Mouse (Mus musculus): ENCODE measurements at regions not wholly inside any gene's neighbourhood (a gene's known extent, or its start where the extent isn't known, plus 50 kb on each side); places are given as distances from the start of the nearest gene placed in this dataset.

DNA sequence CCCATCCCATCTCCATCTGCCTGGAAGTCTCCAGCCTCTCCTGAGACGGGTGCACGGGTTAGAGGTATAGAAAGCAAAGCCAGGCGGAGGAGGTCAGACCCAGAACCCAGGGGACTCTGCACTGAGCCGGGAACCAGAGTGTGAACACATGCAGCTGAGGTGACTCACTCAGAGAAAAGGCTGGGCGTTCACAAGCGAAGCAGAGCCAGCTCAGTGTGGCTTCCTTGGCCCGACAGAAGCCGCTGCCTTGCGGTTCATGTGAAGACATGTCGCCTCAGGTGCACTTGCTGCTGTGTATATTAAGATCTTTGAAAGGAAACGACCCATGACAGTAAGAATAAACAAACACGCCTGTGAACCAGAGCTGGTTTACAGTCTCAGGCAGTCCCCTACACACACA is 163.6 kb downstream of the Bmp7 start:
- Histone ChIP-seq H3K4me1 (replicated peaks; ENCODE audit: control insufficient read depth, insufficient read depth, low read length) (no peaks in the 10 kb centered on the region), H3K9ac (replicated peaks; ENCODE audit: low read depth, low read length) (no peak overlapping the region), H3K36me3 (ENCODE audit: control insufficient read depth, insufficient read depth) (no peaks in the 10 kb centered on the region), H3K27ac (ENCODE audit: low read length) (no peak overlapping the region), H3K27me3 (replicated peaks; ENCODE audit: control insufficient read depth, insufficient read depth, low read length) (no peaks in the 10 kb centered on the region), H3K9me3 (ENCODE audit: control insufficient read depth, low read length) (peaks cover 3% of the 10 kb centered on the region; the same call in 1 of the 2 replicates), H3K4me2 (ENCODE audit: low read length) (no peak overlapping the region), H3K4me3 (replicated peaks; ENCODE audit: low read length) (no peak overlapping the region)
- WGBS = 81% methylated on average over 12 of the region's 12 CpGs
- no peak for ATAC-seq

DNA sequence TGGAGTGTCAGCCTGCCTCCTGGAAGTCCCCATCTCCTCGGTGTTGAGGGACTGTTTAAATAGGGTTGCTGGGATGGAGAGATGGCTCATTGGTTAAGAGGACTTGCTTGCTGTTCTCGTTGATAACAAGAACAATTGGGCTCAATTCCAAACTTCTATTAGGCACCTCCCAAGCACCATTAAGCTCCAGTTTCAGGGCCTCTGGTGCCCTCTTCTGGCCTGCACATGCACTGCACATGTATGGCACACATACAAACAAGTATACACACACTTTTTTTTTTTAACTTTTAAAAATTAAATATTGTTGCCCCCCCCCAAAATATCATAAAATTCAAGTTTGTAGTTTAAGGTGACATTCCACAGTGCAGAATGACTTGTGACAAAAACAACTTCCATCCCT is 162.3 kb downstream of the Bmp7 start:
- H3K4me1 ChIP-seq (replicated peaks; ENCODE audit: control insufficient read depth, insufficient read depth, low read length) = no peaks in the 10 kb centered on the region
- ATAC-seq = no peak
- WGBS = 58% methylated on average over 2 of the region's 2 CpGs
- H3K9ac ChIP-seq (replicated peaks; ENCODE audit: low read depth, low read length) = no peak overlapping the region
- H3K36me3 ChIP-seq (ENCODE audit: control insufficient read depth, insufficient read depth) = no peaks in the 10 kb centered on the region
- no peak overlapping the region for H3K4me3 ChIP-seq (replicated peaks; ENCODE audit: low read length)
- H3K9me3 ChIP-seq (ENCODE audit: control insufficient read depth, low read length) = peaks cover 3% of the 10 kb centered on the region; the same call in 1 of the 2 replicates
- no peak overlapping the region for H3K27ac ChIP-seq (ENCODE audit: low read length)
- no peaks in the 10 kb centered on the region for H3K27me3 ChIP-seq (replicated peaks; ENCODE audit: control insufficient read depth, insufficient read depth, low read length)
- no peak overlapping the region for H3K4me2 ChIP-seq (ENCODE audit: low read length)

DNA sequence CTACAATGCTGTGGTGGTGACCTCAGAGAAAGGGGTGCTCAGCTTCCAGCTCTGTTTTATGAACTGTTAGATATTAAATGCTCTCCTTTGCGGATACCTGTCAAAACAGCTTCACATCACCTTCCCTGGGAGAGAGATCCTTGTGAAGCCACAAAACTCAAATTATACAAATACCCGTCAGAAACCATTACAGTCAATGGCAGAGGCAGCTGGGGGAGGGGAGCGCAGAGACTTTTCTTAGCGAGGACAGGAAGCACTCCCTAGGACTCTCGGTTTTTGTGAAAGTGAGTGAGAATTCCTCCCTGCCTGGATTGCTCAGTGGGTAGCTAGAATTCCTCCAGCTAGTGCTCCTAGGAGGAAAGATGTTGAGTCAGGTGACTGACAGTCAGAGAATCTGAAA is 161.0 kb downstream of the Bmp7 start:
- Histone ChIP-seq H3K4me2 (ENCODE audit: low read length) (no peak overlapping the region), H3K4me3 (replicated peaks; ENCODE audit: low read length) (no peak overlapping the region), H3K9ac (replicated peaks; ENCODE audit: low read depth, low read length) (no peak overlapping the region), H3K36me3 (ENCODE audit: control insufficient read depth, insufficient read depth) (no peaks in the 10 kb centered on the region), H3K27ac (ENCODE audit: low read length) (no peak overlapping the region), H3K9me3 (ENCODE audit: control insufficient read depth, low read length) (peaks cover 3% of the 10 kb centered on the region; the same call in 1 of the 2 replicates), H3K27me3 (replicated peaks; ENCODE audit: control insufficient read depth, insufficient read depth, low read length) (no peaks in the 10 kb centered on the region), H3K4me1 (replicated peaks; ENCODE audit: control insufficient read depth, insufficient read depth, low read length) (no peaks in the 10 kb centered on the region)
- no peak for ATAC-seq
- 34% methylated on average over 5 of the region's 5 CpGs for WGBS

DNA sequence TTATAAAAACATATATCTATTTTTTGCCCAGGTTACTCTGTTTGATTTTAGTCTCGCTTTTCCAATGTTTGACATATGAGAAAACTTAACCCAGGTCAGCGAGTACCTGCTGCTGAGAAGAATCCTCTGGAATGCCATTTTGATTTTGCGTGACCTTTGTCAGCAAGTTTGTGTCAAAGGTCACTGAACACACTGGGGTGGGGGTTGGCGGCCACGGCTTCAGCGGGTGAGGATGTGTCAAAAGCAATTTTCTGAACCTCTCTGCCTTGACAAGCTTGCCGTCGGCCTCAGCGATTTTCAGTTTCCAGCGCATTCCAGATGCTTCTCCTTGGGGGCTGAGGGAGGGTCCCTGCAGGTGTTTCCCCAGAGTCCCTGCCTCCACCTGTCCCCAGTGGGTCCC is 157.4 kb downstream of the Bmp7 start:
- no peaks in the 10 kb centered on the region for H3K36me3 ChIP-seq (ENCODE audit: control insufficient read depth, insufficient read depth)
- H3K4me3 ChIP-seq (replicated peaks; ENCODE audit: low read length) = no peak overlapping the region
- no peak for ATAC-seq
- no peak overlapping the region for H3K4me2 ChIP-seq (ENCODE audit: low read length)
- peaks cover 1% of the 10 kb centered on the region; the same call in 1 of the 2 replicates for H3K9me3 ChIP-seq (ENCODE audit: control insufficient read depth, low read length)
- no peak overlapping the region for H3K27ac ChIP-seq (ENCODE audit: low read length)
- H3K9ac ChIP-seq (replicated peaks; ENCODE audit: low read depth, low read length) = no peak overlapping the region
- peaks cover 10% of the 10 kb centered on the region for H3K27me3 ChIP-seq (replicated peaks; ENCODE audit: control insufficient read depth, insufficient read depth, low read length)
- WGBS = 86% methylated on average over 10 of the region's 10 CpGs
- peaks cover 4% of the 10 kb centered on the region; the same call in 1 of the 2 replicates for H3K4me1 ChIP-seq (replicated peaks; ENCODE audit: control insufficient read depth, insufficient read depth, low read length)

DNA sequence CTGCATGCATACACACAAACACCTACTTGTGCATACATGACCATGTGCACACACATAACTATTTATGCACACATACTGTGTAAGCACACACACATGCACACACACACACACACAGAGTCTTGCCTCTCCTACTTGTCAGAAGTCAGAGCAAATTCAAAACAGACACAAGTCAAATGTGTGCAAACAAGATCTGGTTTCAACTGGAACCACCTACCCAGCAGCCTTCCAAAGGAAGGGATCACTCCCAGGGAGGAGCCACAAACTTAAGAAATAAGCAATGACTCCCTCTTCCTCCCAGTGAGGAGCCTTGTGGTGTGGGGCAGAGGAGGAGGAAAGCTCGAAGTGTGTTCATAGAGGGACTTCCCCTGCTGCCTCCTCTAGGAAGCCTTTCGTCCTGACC is 153.8 kb downstream of the Bmp7 start:
- peaks cover 15% of the 10 kb centered on the region for H3K27me3 ChIP-seq (replicated peaks; ENCODE audit: control insufficient read depth, insufficient read depth, low read length)
- no peaks in the 10 kb centered on the region for H3K36me3 ChIP-seq (ENCODE audit: control insufficient read depth, insufficient read depth)
- 53% methylated on average over 2 of the region's 2 CpGs for WGBS
- peaks cover 17% of the 10 kb centered on the region for H3K4me1 ChIP-seq (replicated peaks; ENCODE audit: control insufficient read depth, insufficient read depth, low read length)
- H3K9me3 ChIP-seq (ENCODE audit: control insufficient read depth, low read length) = no peaks in the 10 kb centered on the region; the same call in 1 of the 2 replicates
- no peak overlapping the region for H3K27ac ChIP-seq (ENCODE audit: low read length)
- H3K4me3 ChIP-seq (replicated peaks; ENCODE audit: low read length) = no peak overlapping the region
- H3K9ac ChIP-seq (replicated peaks; ENCODE audit: low read depth, low read length) = no peak overlapping the region
- no peak overlapping the region for H3K4me2 ChIP-seq (ENCODE audit: low read length)
- no peak for ATAC-seq

DNA sequence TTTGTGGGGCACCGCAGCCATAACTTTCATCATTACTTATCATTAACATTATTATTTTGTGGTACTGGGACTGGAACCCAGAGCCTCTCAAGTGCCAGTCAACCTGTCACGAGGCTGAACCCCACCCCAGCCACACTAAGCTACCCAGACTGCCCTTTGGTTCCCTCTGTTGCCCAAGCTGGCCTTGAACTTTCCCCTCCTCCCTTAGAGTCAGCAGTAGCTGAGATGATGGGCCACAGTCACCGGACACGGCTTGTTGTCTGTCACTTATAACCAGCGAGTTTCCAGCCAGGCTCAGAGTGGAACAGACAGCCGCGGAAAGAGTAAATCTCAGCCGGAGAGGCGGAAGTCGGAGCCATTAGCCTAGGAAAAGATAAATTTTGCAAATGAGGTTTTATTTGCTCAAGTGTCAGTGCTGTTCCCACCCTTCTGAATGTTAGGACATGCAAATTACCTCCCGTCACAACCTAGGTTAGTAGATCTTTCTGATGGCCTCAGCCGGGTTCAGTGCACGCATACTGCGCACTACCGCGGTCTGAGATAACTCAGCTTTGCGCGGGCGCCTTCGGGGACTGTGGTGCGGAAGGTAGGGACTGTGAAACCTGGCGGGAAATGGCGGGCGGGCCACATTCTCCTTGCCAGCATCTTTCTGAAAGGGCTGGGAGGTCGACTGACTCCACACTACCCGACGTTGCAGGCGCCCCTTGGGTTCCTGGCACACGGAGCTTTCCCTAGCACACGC is 152.7 kb downstream of the Bmp7 start:
- Histone ChIP-seq H3K9ac (replicated peaks; ENCODE audit: low read depth, low read length) (no peak overlapping the region; the same call in 1 of the 2 replicates), H3K27ac (ENCODE audit: low read length) (no peak overlapping the region), H3K4me3 (replicated peaks; ENCODE audit: low read length) (peak overlapping the region; percentile 20), H3K36me3 (ENCODE audit: control insufficient read depth, insufficient read depth) (no peaks in the 10 kb centered on the region), H3K9me3 (ENCODE audit: control insufficient read depth, low read length) (no peaks in the 10 kb centered on the region; the same call in 1 of the 2 replicates), H3K4me2 (ENCODE audit: low read length) (peak overlapping the region; percentile 34), H3K4me1 (replicated peaks; ENCODE audit: control insufficient read depth, insufficient read depth, low read length) (peaks cover 17% of the 10 kb centered on the region), H3K27me3 (replicated peaks; ENCODE audit: control insufficient read depth, insufficient read depth, low read length) (peaks cover 15% of the 10 kb centered on the region)
- ATAC-seq = no peak
- 34% methylated on average over 30 of the region's 30 CpGs for WGBS

DNA sequence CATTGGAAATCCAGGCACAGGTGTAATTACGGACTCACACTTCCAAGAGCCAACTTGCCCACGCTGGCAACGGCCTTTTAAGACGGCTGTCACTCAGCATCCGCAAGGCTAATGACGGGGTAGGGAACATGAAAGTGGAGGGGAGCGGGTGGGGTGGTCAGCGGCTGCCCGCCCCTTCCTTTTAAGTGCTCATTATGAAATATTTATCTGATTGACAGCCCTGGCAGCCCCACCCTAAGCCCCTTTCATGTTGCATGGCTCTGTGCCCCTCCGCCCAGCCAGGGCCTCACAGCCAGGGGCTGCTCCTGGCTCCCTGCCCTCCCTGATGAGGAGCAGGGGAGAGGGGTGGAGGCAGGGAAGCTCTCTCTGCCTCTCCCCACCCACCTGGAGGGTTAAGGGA is 150.9 kb downstream of the Bmp7 start:
- Histone ChIP-seq H3K9me3 (ENCODE audit: control insufficient read depth, low read length) (no peaks in the 10 kb centered on the region), H3K36me3 (ENCODE audit: control insufficient read depth, insufficient read depth) (no peaks in the 10 kb centered on the region), H3K27me3 (replicated peaks; ENCODE audit: control insufficient read depth, insufficient read depth, low read length) (peaks cover 15% of the 10 kb centered on the region), H3K9ac (replicated peaks; ENCODE audit: low read depth, low read length) (no peak overlapping the region), H3K4me1 (replicated peaks; ENCODE audit: control insufficient read depth, insufficient read depth, low read length) (peaks cover 24% of the 10 kb centered on the region), H3K4me3 (replicated peaks; ENCODE audit: low read length) (no peak overlapping the region), H3K27ac (ENCODE audit: low read length) (no peak overlapping the region), H3K4me2 (ENCODE audit: low read length) (peak overlapping the region; percentile 11)
- 2% methylated on average over 10 of the region's 10 CpGs for WGBS
- peak; percentile 70 for ATAC-seq

DNA sequence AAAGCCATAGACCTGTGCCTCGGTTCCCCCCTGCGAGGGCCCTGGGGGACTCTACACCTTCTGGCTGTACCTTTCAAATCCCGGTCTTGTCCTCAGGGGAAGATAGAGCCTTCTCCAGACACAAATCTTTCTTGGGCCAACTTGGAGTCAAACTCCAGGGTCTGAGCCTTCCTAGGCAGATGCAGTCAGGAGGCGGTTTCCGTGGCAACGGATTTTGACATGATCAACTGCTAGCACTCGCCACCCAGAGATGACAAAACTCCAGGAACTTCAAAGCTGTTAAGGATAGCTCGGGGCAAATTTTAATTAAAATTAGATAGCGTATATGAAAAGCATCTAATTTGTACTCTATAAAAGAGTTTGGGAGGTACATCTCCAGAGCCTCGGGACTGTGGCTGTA is 147.6 kb downstream of the Bmp7 start:
- Histone ChIP-seq H3K9me3 (ENCODE audit: control insufficient read depth, low read length) (no peaks in the 10 kb centered on the region), H3K27ac (ENCODE audit: low read length) (no peak overlapping the region), H3K36me3 (ENCODE audit: control insufficient read depth, insufficient read depth) (no peaks in the 10 kb centered on the region), H3K4me1 (replicated peaks; ENCODE audit: control insufficient read depth, insufficient read depth, low read length) (peaks cover 22% of the 10 kb centered on the region), H3K4me2 (ENCODE audit: low read length) (no peak overlapping the region), H3K27me3 (replicated peaks; ENCODE audit: control insufficient read depth, insufficient read depth, low read length) (peaks cover 5% of the 10 kb centered on the region; the same call in 1 of the 2 replicates), H3K4me3 (replicated peaks; ENCODE audit: low read length) (no peak overlapping the region), H3K9ac (replicated peaks; ENCODE audit: low read depth, low read length) (no peak overlapping the region)
- ATAC-seq = no peak
- WGBS = 49% methylated on average over 10 of the region's 10 CpGs

DNA sequence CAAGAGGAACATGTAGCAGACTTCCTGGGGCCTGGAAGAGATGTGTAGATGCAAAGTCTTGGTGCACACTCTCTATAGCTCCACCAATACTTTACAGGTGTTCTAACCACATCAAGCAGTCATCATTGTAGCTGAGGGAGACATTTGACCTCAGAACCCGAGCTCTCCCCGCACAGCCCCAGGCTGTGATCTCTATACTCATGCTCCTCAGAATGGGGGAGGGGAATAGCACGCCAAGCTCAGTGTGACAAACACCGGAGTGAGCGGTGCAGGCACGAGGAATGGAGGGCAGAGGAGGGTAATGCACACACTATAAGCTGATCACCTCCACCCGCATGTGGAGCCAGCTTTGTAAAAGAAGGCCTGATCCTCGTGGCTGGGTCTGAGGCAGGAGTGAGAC is 146.1 kb downstream of the Bmp7 start:
- Histone ChIP-seq H3K4me2 (ENCODE audit: low read length) (no peak overlapping the region), H3K9ac (replicated peaks; ENCODE audit: low read depth, low read length) (no peak overlapping the region), H3K27me3 (replicated peaks; ENCODE audit: control insufficient read depth, insufficient read depth, low read length) (0 out of 2 replicates have a peak, but pooled peaks cover 2% of the 10 kb centered on the region), H3K27ac (ENCODE audit: low read length) (no peak overlapping the region), H3K36me3 (ENCODE audit: control insufficient read depth, insufficient read depth) (no peaks in the 10 kb centered on the region), H3K4me1 (replicated peaks; ENCODE audit: control insufficient read depth, insufficient read depth, low read length) (peaks cover 17% of the 10 kb centered on the region), H3K4me3 (replicated peaks; ENCODE audit: low read length) (no peak overlapping the region), H3K9me3 (ENCODE audit: control insufficient read depth, low read length) (no peaks in the 10 kb centered on the region)
- WGBS = 81% methylated on average over 8 of the region's 8 CpGs
- no peak for ATAC-seq
